ENCODE assay signal across 31 mouse cellular contexts in the genomic region with DNA sequence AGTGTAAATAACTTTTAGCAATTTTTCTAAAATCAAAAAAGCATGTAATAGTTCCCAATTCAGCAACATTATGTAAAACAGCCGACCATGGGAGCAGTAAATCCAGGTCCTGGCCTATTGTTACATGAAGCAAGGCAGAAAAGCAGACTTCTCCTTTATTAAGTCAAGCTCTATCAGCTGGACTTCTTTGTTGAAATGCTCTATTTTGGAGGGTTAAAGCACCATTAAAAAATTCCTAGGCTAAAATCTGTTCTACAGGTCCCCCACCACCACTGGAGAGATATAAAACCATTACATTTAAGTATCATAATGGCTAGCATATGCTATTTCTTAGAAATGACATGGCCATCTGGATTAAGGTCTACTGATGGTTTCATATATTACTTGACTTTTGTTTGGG.
"Had no signal": no experiment of that assay in that cellular context is flagged by ENCODE, and none has a peak within 500 bp of the region (broad histone marks: within the 10 kb centered on the region; RNA-seq: fewer than 3 reads in every experiment).

No protein-coding gene starts in this region.

- DNase-seq: left cerebral cortex, postnatal 4 days; liver; liver, embryonic 13.5 days; liver, postnatal 0 days; lung, adult 18-20 months; lung, adult 2 months; lung, embryonic 14.5 days; lung, postnatal 10 days; lung, postnatal 14 days; lung, postnatal 36 days; lung, postnatal 4 days; midbrain, embryonic 14.5 days had no signal

- H3K9ac ChIP-seq: limb, embryonic 12.5 days; limb, embryonic 15.5 days; liver, embryonic 12.5 days; liver, embryonic 13.5 days; liver, embryonic 14.5 days; liver, embryonic 15.5 days; liver, postnatal 0 days; lung, embryonic 14.5 days; lung, embryonic 15.5 days; midbrain, embryonic 12.5 days; midbrain, embryonic 13.5 days; midbrain, embryonic 15.5 days; neural tube, embryonic 12.5 days; neural tube, embryonic 13.5 days had no signal

- ATAC-seq: liver, embryonic 12.5 days; liver, postnatal 0 days; lung, postnatal 0 days; midbrain, embryonic 13.5 days; midbrain, embryonic 15.5 days; midbrain, embryonic 16.5 days had no signal

- H3K27ac ChIP-seq: limb, embryonic 12.5 days; limb, embryonic 15.5 days; liver, embryonic 12.5 days; liver, embryonic 13.5 days; liver, embryonic 14.5 days; liver, embryonic 15.5 days; lung, embryonic 15.5 days; macrophage; midbrain, embryonic 10.5 days; midbrain, embryonic 12.5 days; midbrain, embryonic 13.5 days; midbrain, embryonic 15.5 days; neural tube, embryonic 12.5 days; neural tube, embryonic 13.5 days had no signal

- H3K4me3 ChIP-seq: limb, embryonic 12.5 days; limb, embryonic 15.5 days; liver, embryonic 12.5 days; liver, embryonic 13.5 days; liver, embryonic 15.5 days; lung, embryonic 15.5 days; megakaryocyte, embryonic 14.5 days; midbrain, embryonic 10.5 days; midbrain, embryonic 12.5 days; midbrain, embryonic 13.5 days; midbrain, embryonic 15.5 days; myocyte; neural tube, embryonic 12.5 days; neural tube, embryonic 13.5 days had no signal

- H3K27me3 ChIP-seq: limb, embryonic 12.5 days; limb, embryonic 15.5 days; liver, embryonic 12.5 days; liver, embryonic 13.5 days; liver, embryonic 15.5 days; lung, embryonic 15.5 days; megakaryocyte, embryonic 14.5 days; midbrain, embryonic 12.5 days; midbrain, embryonic 13.5 days; midbrain, embryonic 15.5 days; neural tube, embryonic 12.5 days; neural tube, embryonic 13.5 days had no signal

- H3K36me3 ChIP-seq: limb, embryonic 12.5 days; limb, embryonic 15.5 days; liver, embryonic 12.5 days; liver, embryonic 13.5 days; liver, embryonic 15.5 days; lung, embryonic 15.5 days; midbrain, embryonic 10.5 days; midbrain, embryonic 12.5 days; midbrain, embryonic 13.5 days; midbrain, embryonic 15.5 days; neural tube, embryonic 12.5 days; neural tube, embryonic 13.5 days had no signal

- H3K9me3 ChIP-seq: limb, embryonic 12.5 days; limb, embryonic 15.5 days; liver, embryonic 12.5 days; liver, embryonic 13.5 days; liver, embryonic 15.5 days; lung, embryonic 15.5 days; megakaryocyte, embryonic 14.5 days; midbrain, embryonic 10.5 days; midbrain, embryonic 12.5 days; midbrain, embryonic 13.5 days; midbrain, embryonic 15.5 days; neural tube, embryonic 12.5 days; neural tube, embryonic 13.5 days had no signal

- H3K4me2 ChIP-seq: limb, embryonic 12.5 days; limb, embryonic 15.5 days; liver, embryonic 11.5 days; liver, embryonic 12.5 days; liver, embryonic 13.5 days; liver, embryonic 15.5 days; lung, embryonic 14.5 days; lung, embryonic 15.5 days; midbrain, embryonic 11.5 days; midbrain, embryonic 12.5 days; midbrain, embryonic 13.5 days; midbrain, embryonic 15.5 days; neural tube, embryonic 12.5 days; neural tube, embryonic 13.5 days had no signal

- H3K4me1 ChIP-seq: limb, embryonic 12.5 days; limb, embryonic 15.5 days; liver, embryonic 12.5 days; liver, embryonic 13.5 days; liver, embryonic 15.5 days; lung, embryonic 15.5 days; megakaryocyte, embryonic 14.5 days; midbrain, embryonic 10.5 days; midbrain, embryonic 12.5 days; midbrain, embryonic 13.5 days; midbrain, embryonic 15.5 days; neural tube, embryonic 12.5 days had no signal
